Mouse (Mus musculus) leukemia stem cell, adult 10-12 weeks (primary cell): ENCODE results near the gene Dmkn. TPM values are rescaled to one million over a fixed set of nuclear protein-coding genes. Genes with fewer than 3 reads are reported as not detected.

Experiments used
- polyA plus RNA-seq: library from polyadenylated mRNA; stranded (reverse); fragments of >175 nt; gene quantifications from 2 replicates; pipeline ENCODE4 v1.2.3, GENCODE M21; 2012; ENCODE audit warnings: low replicate concordance

Gene Dmkn
- polyA plus RNA-seq: not detected in 2 replicates

DNA sequence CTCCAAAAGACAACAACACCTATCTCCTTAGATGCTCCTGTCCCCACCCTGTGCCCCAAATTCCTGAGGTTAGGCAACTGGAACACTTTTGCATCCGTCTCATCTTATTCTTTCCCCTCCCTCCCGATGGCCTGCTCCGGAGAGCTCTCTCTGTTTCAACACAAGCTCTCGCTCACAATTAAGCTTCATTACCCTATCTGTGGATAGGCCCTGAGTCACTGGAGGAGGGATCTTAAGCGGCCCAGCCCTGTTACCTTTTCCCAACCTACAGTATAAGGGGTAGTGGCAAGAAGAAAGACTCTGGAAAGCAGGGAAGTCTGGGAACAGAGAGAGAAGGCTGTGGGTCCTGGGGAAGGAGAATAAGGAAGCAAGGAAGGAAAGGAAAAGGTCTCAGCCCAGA is at the start of gene Dmkn:
Dmkn (plus strand) TSS at position 301 of the 400 bp plus-strand sequence.

GRCm38 (mm10) chr7:30729396-30730063 is 34.0 kb upstream of the Dmkn start, which contains the start of gene Tmem147:
Gene Tmem147, minus strand, starts transcription at chr7:30729540.

GRCm38 (mm10) chr7:30743617-30744016 is 19.9 kb upstream of the Dmkn start, which contains the start of gene Gapdhs:
Gene Gapdhs, minus strand, starts transcription at chr7:30743681.

GRCm38 (mm10) chr7:30751086-30751669 is 12.4 kb upstream of the Dmkn start, which contains the start of gene Sbsn:
Gene Sbsn, plus strand, starts transcription at chr7:30751471.

DNA sequence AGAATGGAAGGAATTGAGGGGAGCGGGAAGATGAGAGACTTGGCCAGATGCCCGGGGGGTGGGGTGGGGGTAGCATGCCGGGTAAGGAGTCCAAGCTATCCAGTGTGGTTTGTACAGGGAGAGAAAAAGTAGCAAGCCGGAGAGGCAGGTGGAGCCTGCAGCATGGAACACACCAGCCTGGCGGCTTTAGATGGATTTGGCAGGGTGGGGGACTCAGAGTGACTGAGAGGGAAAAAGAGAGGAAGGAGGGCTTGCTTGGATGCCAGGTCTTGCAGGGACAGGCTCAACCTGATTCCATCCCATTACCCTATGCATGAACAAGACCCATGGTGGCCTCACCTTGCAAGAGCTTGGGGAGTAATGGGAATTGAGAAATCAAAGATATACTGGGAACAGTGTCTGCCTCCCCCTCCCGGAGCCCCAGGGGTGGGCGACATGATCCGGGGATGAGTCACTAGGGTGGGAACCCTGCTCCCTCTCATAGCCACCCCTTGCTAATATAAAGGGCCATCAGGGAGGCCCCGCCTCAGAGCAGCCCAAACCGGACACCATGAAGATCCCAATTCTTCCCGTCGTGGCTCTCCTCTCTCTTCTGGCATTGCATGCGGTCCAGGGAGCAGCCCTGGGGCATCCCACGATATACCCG is 23.9 kb downstream of the Dmkn start, which contains the start of gene Krtdap:
Krtdap (plus strand) TSS at position 520 of the 646 bp plus-strand sequence.

GRCm38 (mm10) chr7:30823675-30824074 is 60.1 kb downstream of the Dmkn start, which contains the start of gene Ffar2:
Gene Ffar2, minus strand, starts transcription at chr7:30823775.

Other genes with a start within 250 kb of the Dmkn start
- 121 and 163 TPM in 2 replicates for gene Arhgap33, start 228.7 kb upstream of the Dmkn start, polyA plus RNA-seq
- 22.9 and 50.6 TPM in 2 replicates for gene Hspb6, start 211.6 kb upstream of the Dmkn start, polyA plus RNA-seq
- 29.4 and 49.1 TPM in 2 replicates for gene Proser3, start 211.5 kb upstream of the Dmkn start, polyA plus RNA-seq
- gene Lin37, start 203.9 kb upstream of the Dmkn start, polyA plus RNA-seq: 59.6 and 64.2 TPM in 2 replicates
- 12.7 and 61.9 TPM in 2 replicates for gene U2af1l4, start 200.5 kb upstream of the Dmkn start, polyA plus RNA-seq
- 1.2 and 1.6 TPM in 2 replicates for gene Gm49396, start 200.4 kb upstream of the Dmkn start, polyA plus RNA-seq
- gene Psenen, start 200.1 kb upstream of the Dmkn start, polyA plus RNA-seq: 17.5 and 44.6 TPM in 2 replicates
- 8.1 and 20.3 TPM in 2 replicates for gene Igflr1, start 198.3 kb upstream of the Dmkn start, polyA plus RNA-seq
- gene Kmt2b, start 175.0 kb upstream of the Dmkn start, polyA plus RNA-seq: 143 and 153 TPM in 2 replicates
- gene Zbtb32, start 164.8 kb upstream of the Dmkn start, polyA plus RNA-seq: 133 and 177 TPM in 2 replicates
- gene Upk1a, start 150.9 kb upstream of the Dmkn start, polyA plus RNA-seq: 1.3 TPM in 1 of 2 replicates, not detected in the other
- gene Cox6b1, start 137.6 kb upstream of the Dmkn start, polyA plus RNA-seq: 47.1 and 83.9 TPM in 2 replicates
- 0.35 TPM in 1 of 2 replicates, not detected in the other for gene Etv2, start 127.9 kb upstream of the Dmkn start, polyA plus RNA-seq
- 329 and 344 TPM in 2 replicates for gene Rbm42, start 113.4 kb upstream of the Dmkn start, polyA plus RNA-seq
- gene Haus5, start 98.8 kb upstream of the Dmkn start, polyA plus RNA-seq: 7.2 and 44.1 TPM in 2 replicates
- not detected in 2 replicates for gene Pmis2, start 92.2 kb upstream of the Dmkn start, polyA plus RNA-seq
- not detected in 2 replicates for gene 2200002J24Rik, start 64.8 kb upstream of the Dmkn start, polyA plus RNA-seq
- gene Atp4a, start 51.5 kb upstream of the Dmkn start, polyA plus RNA-seq: 0.20 TPM in 1 of 2 replicates, not detected in the other
- gene Tmem147, start 34.2 kb upstream of the Dmkn start, polyA plus RNA-seq: 134 and 143 TPM in 2 replicates
- gene Gapdhs, start 20.1 kb upstream of the Dmkn start, polyA plus RNA-seq: not detected in 2 replicates
- 0.48 TPM in 1 of 2 replicates, not detected in the other for gene Sbsn, start 12.3 kb upstream of the Dmkn start, polyA plus RNA-seq
- gene Krtdap, start 24.1 kb downstream of the Dmkn start, polyA plus RNA-seq: not detected in 2 replicates
- 0.46 and 5.5 TPM in 2 replicates for gene Ffar2, start 60.0 kb downstream of the Dmkn start, polyA plus RNA-seq
- gene Ffar3, start 92.4 kb downstream of the Dmkn start, polyA plus RNA-seq: not detected in 2 replicates
- 3.9 and 5.1 TPM in 2 replicates for gene Ffar1, start 97.8 kb downstream of the Dmkn start, polyA plus RNA-seq
- gene Cd22, start 116.6 kb downstream of the Dmkn start, polyA plus RNA-seq: 11.3 and 33.3 TPM in 2 replicates
- gene Mag, start 151.1 kb downstream of the Dmkn start, polyA plus RNA-seq: 0.84 and 1.1 TPM in 2 replicates
- gene Hamp2, start 160.9 kb downstream of the Dmkn start, polyA plus RNA-seq: not detected in 2 replicates
- gene Hamp, start 180.3 kb downstream of the Dmkn start, polyA plus RNA-seq: not detected in 2 replicates
- 142 TPM in 2 replicates for gene Usf2, start 193.0 kb downstream of the Dmkn start, polyA plus RNA-seq
- gene Lsr, start 209.7 kb downstream of the Dmkn start, polyA plus RNA-seq: 0.94 and 1.5 TPM in 2 replicates
- 0.07 TPM in 1 of 2 replicates, not detected in the other for gene Fam187b, start 210.0 kb downstream of the Dmkn start, polyA plus RNA-seq